Mouse (Mus musculus) myocyte (in vitro differentiated cells): ENCODE results near the gene Mta3. TPM values are rescaled to one million over a fixed set of nuclear protein-coding genes. Genes with fewer than 3 reads are reported as not detected.

Source experiments
- H3K27me3 ChIP-seq: one replicate; pipeline ENCODE4 v1.6.1; 2011; ENCODE audit not compliant: control insufficient read depth, insufficient read depth, insufficient read length
- H3K36me3 ChIP-seq: one replicate; pipeline ENCODE4 v1.6.1; 2011; ENCODE audit not compliant: control insufficient read depth, insufficient read depth
- H3K4me2 ChIP-seq: one replicate; pipeline ENCODE4 v1.6.1; 2011; ENCODE audit warnings: low read depth, control low read depth
- H3K4me3 ChIP-seq: one replicate; pipeline ENCODE4 v1.5.1; 2011; ENCODE audit warnings: mild to moderate bottlenecking, control low read depth, moderate library complexity
- H3K79me2 ChIP-seq: one replicate; pipeline ENCODE4 v1.6.1; 2011; ENCODE audit not compliant: control insufficient read depth, insufficient read depth
- H3ac ChIP-seq: one replicate; pipeline ENCODE4 v1.6.1; 2011; ENCODE audit not compliant: control insufficient read depth, insufficient read length
- CEBPB ChIP-seq: IDR thresholded peaks from 2 replicates; pipeline ENCODE4 v1.6.1; 2011; ENCODE audit warnings: mild to moderate bottlenecking, moderate library complexity; ENCODE audit not compliant: poor library complexity, insufficient read depth, severe bottlenecking
- E2F4 ChIP-seq: IDR thresholded peaks from one replicate; pipeline ENCODE4 v1.6.1; 2011; ENCODE audit warnings: mild to moderate bottlenecking, control low read depth, moderate library complexity; ENCODE audit not compliant: insufficient read depth
- MAX ChIP-seq: IDR thresholded peaks from one replicate; pipeline ENCODE4 v1.6.1; 2011; ENCODE audit warnings: low read depth, mild to moderate bottlenecking, control low read depth
- MYOD1 ChIP-seq, 3 experiments: IDR thresholded peaks; one replicate each; pipeline ENCODE4 v1.6.1; 2011; ENCODE audit warnings: control low read depth in 2 of 3, low read depth in 2 of 3, mild to moderate bottlenecking in 2 of 3, moderate library complexity in 1 of 3; ENCODE audit not compliant: insufficient read length in 2 of 3, control insufficient read depth in 1 of 3
- MYOG ChIP-seq, 3 experiments: IDR thresholded peaks; one replicate each; pipeline ENCODE4 v1.6.1; 2011; ENCODE audit warnings: control low read depth in 2 of 3, low read depth in 2 of 3, mild to moderate bottlenecking in 2 of 3; ENCODE audit not compliant: insufficient read length in 2 of 3, control insufficient read depth in 1 of 3, insufficient read depth in 1 of 3
- POLR2A ChIP-seq: IDR thresholded peaks from one replicate; pipeline ENCODE4 v1.6.1; 2011; ENCODE audit warnings: low read depth, mild to moderate bottlenecking, control low read depth, moderate library complexity; ENCODE audit not compliant: insufficient read length
- POLR2AphosphoS2 ChIP-seq: IDR thresholded peaks from one replicate; pipeline ENCODE4 v1.6.1; 2011; ENCODE audit warnings: low read depth, control low read depth; ENCODE audit not compliant: insufficient read length
- REST ChIP-seq: IDR thresholded peaks from one replicate; pipeline ENCODE4 v1.6.1; 2011; ENCODE audit warnings: mild to moderate bottlenecking, control low read depth, moderate library complexity; ENCODE audit not compliant: insufficient read depth, insufficient read length
- SRF ChIP-seq: IDR thresholded peaks from one replicate; pipeline ENCODE4 v1.6.1; 2011; ENCODE audit warnings: low read depth; ENCODE audit not compliant: control insufficient read depth, insufficient read length
- TCF12 ChIP-seq: IDR thresholded peaks from one replicate; pipeline ENCODE4 v1.6.1; 2011; ENCODE audit warnings: mild to moderate bottlenecking, control low read depth; ENCODE audit not compliant: poor library complexity, insufficient read depth, severe bottlenecking
- TCF3 ChIP-seq: IDR thresholded peaks from one replicate; pipeline ENCODE4 v1.6.1; 2011; ENCODE audit warnings: low read depth, control low read depth; ENCODE audit not compliant: insufficient read length
- USF1 ChIP-seq: IDR thresholded peaks from one replicate; pipeline ENCODE4 v1.6.1; 2011; ENCODE audit warnings: low read depth, mild to moderate bottlenecking, control low read depth, moderate library complexity
- polyA plus RNA-seq: library from polyadenylated mRNA; unstranded; fragments of >200 nt; fragmentation: generic; extraction: Trizol; gene quantifications from one replicate; pipeline ENCODE4 v1.2.1, GENCODE M21; 2012; ENCODE audit warnings: missing spikeins

The Mta3 gene
- polyA plus RNA-seq, 1 experiment = 30.6 TPM

DNA sequence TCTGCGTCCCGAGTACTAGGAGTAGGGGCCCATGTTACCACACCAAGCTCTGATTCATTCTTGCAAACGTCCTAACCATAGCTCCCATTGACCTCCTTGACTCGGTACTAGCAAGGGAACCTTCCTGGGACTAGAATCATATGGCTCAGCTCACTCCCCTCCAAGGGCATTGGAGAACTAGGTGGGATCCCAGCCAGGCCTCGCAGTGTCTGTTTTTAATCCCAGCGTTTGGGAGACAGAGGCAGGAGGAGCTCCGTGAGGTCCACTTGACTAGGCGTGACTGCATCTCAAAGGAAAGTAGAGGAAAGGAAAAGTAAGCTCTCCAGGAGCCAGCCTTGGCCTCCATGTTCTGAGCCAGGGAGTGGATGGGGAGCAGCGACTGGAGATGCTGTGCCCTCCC, 5.8 kb upstream of the Mta3 start:
- H3K27me3 ChIP-seq = no peaks in the 10 kb centered on the region
- H3ac ChIP-seq = no peak overlapping the region
- H3K36me3 ChIP-seq = no peaks in the 10 kb centered on the region
- TF ChIP-seq TCF3 = no peak
- no peak for TF ChIP-seq REST
- no peak for TF ChIP-seq MAX
- TF ChIP-seq MYOG (IDR thresholded peaks at IDR 0.05; ENCODE audit: control insufficient read depth in 1 of 3, insufficient read depth in 1 of 3, insufficient read length in 2 of 3, low read depth in 2 of 3) = no peak
- no peak for TF ChIP-seq POLR2A
- no peak for TF ChIP-seq POLR2AphosphoS2
- no peak for TF ChIP-seq TCF12
- no peak for TF ChIP-seq MYOD1 (IDR thresholded peaks at IDR 0.05; ENCODE audit: control insufficient read depth in 1 of 3, insufficient read length in 2 of 3, low read depth in 2 of 3)
- no peak for TF ChIP-seq SRF
- TF ChIP-seq CEBPB = no peak
- no peak for TF ChIP-seq E2F4
- no peak for TF ChIP-seq USF1
- no peaks in the 10 kb centered on the region for H3K79me2 ChIP-seq
- H3K4me3 ChIP-seq = no peak overlapping the region
- no peak overlapping the region for H3K4me2 ChIP-seq

DNA sequence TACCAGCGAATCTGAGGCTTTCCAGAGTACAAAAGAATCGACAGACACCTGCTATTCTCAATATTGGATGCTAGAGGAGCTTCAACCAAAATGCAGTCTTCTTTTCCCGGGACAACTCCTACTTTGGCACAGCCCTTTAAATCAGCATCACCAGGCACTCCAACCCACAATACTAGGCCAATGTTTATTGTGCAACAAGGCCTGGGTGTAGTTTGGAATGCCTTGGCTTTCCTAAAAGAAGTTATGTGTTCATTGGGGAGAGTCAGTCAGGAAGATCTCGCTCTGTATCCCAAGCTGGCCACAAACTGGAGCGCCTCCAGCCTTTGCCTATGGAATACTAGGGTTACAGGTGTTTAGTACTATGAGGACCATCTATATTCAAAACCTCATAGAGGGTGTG, 1.5 kb upstream of the Mta3 start:
- Histone ChIP-seq H3K27me3 (no peaks in the 10 kb centered on the region), H3K36me3 (no peaks in the 10 kb centered on the region), H3K4me3 (no peak overlapping the region), H3K4me2 (no peak overlapping the region), H3ac (no peak overlapping the region), H3K79me2 (no peaks in the 10 kb centered on the region)
- TF ChIP-seq MAX (no peak), POLR2A (no peak), POLR2AphosphoS2 (no peak), USF1 (no peak), CEBPB (no peak), REST (no peak), MYOG (IDR thresholded peaks at IDR 0.05; ENCODE audit: control insufficient read depth in 1 of 3, insufficient read depth in 1 of 3, insufficient read length in 2 of 3, low read depth in 2 of 3) (no peak), SRF (no peak), E2F4 (no peak), TCF3 (no peak), MYOD1 (IDR thresholded peaks at IDR 0.05; ENCODE audit: control insufficient read depth in 1 of 3, insufficient read length in 2 of 3, low read depth in 2 of 3) (no peak), TCF12 (no peak)

DNA sequence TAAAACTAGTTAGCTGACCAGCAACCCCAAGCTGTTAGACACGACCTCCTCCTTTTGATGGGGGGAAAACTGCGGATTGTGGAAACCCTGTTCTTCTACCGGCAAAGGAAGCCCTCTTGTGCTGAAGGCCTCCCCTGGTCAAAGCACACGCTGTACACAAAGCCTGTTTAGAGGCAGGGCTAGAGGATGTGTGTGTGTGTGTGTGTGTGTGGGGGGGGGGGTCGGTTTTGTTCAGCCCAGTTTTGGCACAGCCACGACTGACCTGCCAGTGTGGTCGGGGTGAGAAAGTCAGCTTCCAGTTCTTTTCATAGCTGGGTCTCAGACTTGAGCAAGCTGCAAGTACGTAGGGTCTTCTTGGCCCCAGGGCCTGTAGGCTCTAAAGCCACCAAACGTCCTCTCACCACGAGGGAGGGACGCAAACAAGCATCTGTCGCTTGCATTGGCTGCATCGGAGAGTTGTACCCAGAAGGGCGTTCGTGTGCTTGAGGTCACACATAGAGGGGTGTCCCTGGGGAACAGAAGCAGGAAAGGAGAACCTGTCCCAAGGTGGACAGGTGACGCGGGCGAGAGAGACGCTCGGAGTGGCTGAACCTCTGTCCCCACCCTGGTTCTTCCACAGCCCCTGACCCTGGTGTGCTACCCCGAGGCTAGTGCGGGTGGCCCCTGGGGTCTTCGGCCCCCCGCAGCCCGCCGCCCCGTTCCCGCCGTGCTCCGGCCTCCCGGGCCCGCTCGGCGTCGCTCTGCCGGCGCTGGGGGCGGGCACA, 429 bp upstream of the Mta3 start:
- Histone ChIP-seq H3K4me3 (peak overlapping the region; percentile 70), H3K4me2 (peak overlapping the region; percentile 76), H3K79me2 (no peaks in the 10 kb centered on the region), H3K36me3 (no peaks in the 10 kb centered on the region), H3ac (peak overlapping the region; percentile 28), H3K27me3 (no peaks in the 10 kb centered on the region)
- TF ChIP-seq CEBPB = no peak

DNA sequence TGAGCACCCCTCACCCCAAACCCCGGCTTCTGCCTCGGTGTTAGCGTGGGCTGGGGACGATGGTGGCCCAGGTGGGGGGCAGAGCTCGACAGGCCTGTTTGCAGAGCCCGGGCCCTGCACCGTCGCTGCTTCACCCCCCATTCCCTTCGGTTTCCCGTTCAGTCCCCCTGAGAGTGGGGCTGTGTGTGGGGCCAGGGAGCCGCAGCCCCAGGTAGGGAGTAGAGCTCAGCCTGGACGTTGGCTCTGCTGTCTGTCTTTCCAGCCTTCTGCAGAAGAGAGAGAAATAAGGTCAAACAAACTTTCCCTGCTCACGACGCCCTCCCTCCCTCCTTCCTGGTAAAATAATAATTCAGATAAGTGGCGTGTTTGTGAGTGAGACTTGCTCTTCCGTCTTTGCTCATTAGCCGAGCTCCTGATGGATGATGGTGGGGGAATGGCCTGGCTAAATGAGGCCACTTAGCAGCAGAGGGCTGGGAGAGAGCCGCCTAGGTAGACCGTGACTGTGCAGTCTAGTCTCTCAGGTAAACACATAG, 697 bp downstream of the Mta3 start:
- Histone ChIP-seq H3K4me2 (peak overlapping the region; percentile 68), H3K4me3 (peak overlapping the region; percentile 70), H3K27me3 (no peaks in the 10 kb centered on the region), H3K36me3 (no peaks in the 10 kb centered on the region), H3K79me2 (no peaks in the 10 kb centered on the region), H3ac (peak overlapping the region; percentile 28)
- TF ChIP-seq USF1 (no peak), TCF12 (no peak), E2F4 (no peak), MYOG (IDR thresholded peaks at IDR 0.05; ENCODE audit: control insufficient read depth in 1 of 3, insufficient read depth in 1 of 3, insufficient read length in 2 of 3, low read depth in 2 of 3) (no peak), REST (no peak), POLR2AphosphoS2 (no peak), SRF (no peak)

DNA sequence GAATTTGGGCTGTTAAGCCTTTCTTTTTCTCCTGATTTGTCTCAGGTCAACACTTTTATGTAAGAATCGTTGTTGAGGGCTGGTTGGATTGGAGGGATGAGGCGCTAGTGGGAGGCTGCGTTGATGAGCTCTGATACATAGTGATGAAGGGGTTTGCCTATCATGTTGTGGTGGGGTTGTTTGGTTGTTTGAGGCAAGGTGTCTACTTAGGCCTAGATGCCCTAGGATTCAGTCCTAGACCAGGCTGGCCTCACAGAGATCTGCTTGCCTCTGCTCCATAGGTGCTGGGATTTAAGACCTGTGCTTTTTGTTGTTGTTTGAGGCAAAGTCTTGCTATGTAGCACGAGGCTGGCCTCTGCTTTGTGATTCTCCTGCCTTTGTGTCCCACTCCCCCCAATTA, 1.4 kb downstream of the Mta3 start:
- Histone ChIP-seq H3ac (no peak overlapping the region), H3K79me2 (no peaks in the 10 kb centered on the region), H3K4me2 (peak overlapping the region; percentile 68), H3K27me3 (no peaks in the 10 kb centered on the region), H3K4me3 (peak overlapping the region; percentile 70), H3K36me3 (no peaks in the 10 kb centered on the region)
- TF ChIP-seq POLR2AphosphoS2 (no peak), USF1 (no peak), CEBPB (no peak), MAX (no peak), SRF (no peak), REST (no peak), POLR2A (no peak), E2F4 (no peak), MYOG (IDR thresholded peaks at IDR 0.05; ENCODE audit: control insufficient read depth in 1 of 3, insufficient read depth in 1 of 3, insufficient read length in 2 of 3, low read depth in 2 of 3) (no peak), MYOD1 (IDR thresholded peaks at IDR 0.05; ENCODE audit: control insufficient read depth in 1 of 3, insufficient read length in 2 of 3, low read depth in 2 of 3) (no peak), TCF3 (no peak), TCF12 (no peak)
